Mouse (Mus musculus): Measurements from ENCODE around the gene S100b. TPM values are rescaled to one million over a fixed set of nuclear protein-coding genes. Genes with fewer than 3 reads are reported as not detected.

S100b gene
- polyA plus RNA-seq, 1 experiment from 2014 or later = not detected

GRCm38 (mm10) chr10:76239401-76239800, 14.3 kb upstream of the S100b start:
- Histone ChIP-seq H3K36me3 (no peaks in the 10 kb centered on the region), H3K9me3 (replicated peaks) (no peaks in the 10 kb centered on the region), H3K27me3 (no peaks in the 10 kb centered on the region), H3K9ac (no peak overlapping the region), H3K27ac (no peak overlapping the region), H3K4me3 (replicated peaks) (no peak overlapping the region), H3K4me2 (no peak overlapping the region), H3K4me1 (replicated peaks) (peaks cover 13% of the 10 kb centered on the region)
- ATAC-seq (ENCODE audit: low read depth) (no peak), DNase-seq (no peak)
- whole genome bisulfite sequencing (ENCODE audit: insufficient replicate concordance) = 60% methylated on average over 4 of the region's 4 CpGs

- ATAC-seq (ENCODE audit: low read depth) (no peak), DNase-seq (no peak)
- no peak overlapping the region for H3K4me3 ChIP-seq (replicated peaks)
- H3K4me2 ChIP-seq = no peak overlapping the region
- H3K27me3 ChIP-seq = no peaks in the 10 kb centered on the region
- H3K9ac ChIP-seq = no peak overlapping the region
- H3K9me3 ChIP-seq (replicated peaks) = no peaks in the 10 kb centered on the region
- H3K36me3 ChIP-seq = no peaks in the 10 kb centered on the region
- H3K27ac ChIP-seq = no peak overlapping the region
- no peaks in the 10 kb centered on the region for H3K4me1 ChIP-seq (replicated peaks)
- WGBS (ENCODE audit: insufficient replicate concordance) = 60% methylated on average over 2 of the region's 2 CpGs
Measured at GRCm38 (mm10) chr10:76245106-76245505, 8.5 kb upstream of the S100b start.

GRCm38 (mm10) chr10:76246601-76247000, 7.1 kb upstream of the S100b start:
- Histone ChIP-seq H3K4me2 (no peak overlapping the region), H3K4me3 (replicated peaks) (no peak overlapping the region), H3K27me3 (no peaks in the 10 kb centered on the region), H3K27ac (no peak overlapping the region), H3K36me3 (no peaks in the 10 kb centered on the region), H3K4me1 (replicated peaks) (no peaks in the 10 kb centered on the region), H3K9me3 (replicated peaks) (no peaks in the 10 kb centered on the region), H3K9ac (no peak overlapping the region)
- DNase-seq (no peak), ATAC-seq (ENCODE audit: low read depth) (no peak)
- 57% methylated on average over 4 of the region's 4 CpGs for WGBS (ENCODE audit: insufficient replicate concordance)

- WGBS (ENCODE audit: insufficient replicate concordance) = 61% methylated on average over 21 of the region's 21 CpGs
Measured at GRCm38 (mm10) chr10:76247960-76248646, 5.5 kb upstream of the S100b start.

GRCm38 (mm10) chr10:76248647-76248968, 5.0 kb upstream of the S100b start:
- Histone ChIP-seq H3K9ac (no peak overlapping the region), H3K4me2 (no peak overlapping the region), H3K4me1 (replicated peaks) (no peaks in the 10 kb centered on the region), H3K4me3 (replicated peaks) (no peak overlapping the region), H3K27ac (no peak overlapping the region), H3K9me3 (replicated peaks) (no peaks in the 10 kb centered on the region), H3K36me3 (no peaks in the 10 kb centered on the region), H3K27me3 (no peaks in the 10 kb centered on the region)
- DNase-seq (no peak), ATAC-seq (ENCODE audit: low read depth) (no peak)
- WGBS (ENCODE audit: insufficient replicate concordance) = 80% methylated on average over 5 of the region's 5 CpGs

More at GRCm38 (mm10) chr10:76247960-76248646, 5.5 kb upstream of the S100b start:
- H3K27me3 ChIP-seq = no peaks in the 10 kb centered on the region
- H3K4me3 ChIP-seq (replicated peaks) = no peak overlapping the region
- no peaks in the 10 kb centered on the region for H3K9me3 ChIP-seq (replicated peaks)
- H3K4me1 ChIP-seq (replicated peaks) = no peaks in the 10 kb centered on the region
- no peaks in the 10 kb centered on the region for H3K36me3 ChIP-seq
- ATAC-seq (ENCODE audit: low read depth) (no peak), DNase-seq (no peak)
- no peak overlapping the region for H3K27ac ChIP-seq
- H3K9ac ChIP-seq = no peak overlapping the region
- H3K4me2 ChIP-seq = no peak overlapping the region

GRCm38 (mm10) chr10:76250870-76251269, 2.8 kb upstream of the S100b start:
- Histone ChIP-seq H3K27ac (no peak overlapping the region), H3K27me3 (no peaks in the 10 kb centered on the region), H3K4me2 (no peak overlapping the region), H3K4me1 (replicated peaks) (no peaks in the 10 kb centered on the region), H3K36me3 (no peaks in the 10 kb centered on the region), H3K4me3 (replicated peaks) (no peak overlapping the region), H3K9ac (no peak overlapping the region), H3K9me3 (replicated peaks) (no peaks in the 10 kb centered on the region)
- DNase-seq = no peak
- no peak for ATAC-seq (ENCODE audit: low read depth)
- WGBS (ENCODE audit: insufficient replicate concordance) = 70% methylated on average over 7 of the region's 7 CpGs

- Histone ChIP-seq H3K9me3 (replicated peaks) (no peaks in the 10 kb centered on the region), H3K36me3 (no peaks in the 10 kb centered on the region), H3K27me3 (no peaks in the 10 kb centered on the region), H3K4me3 (replicated peaks) (no peak overlapping the region), H3K27ac (no peak overlapping the region), H3K4me2 (no peak overlapping the region), H3K9ac (no peak overlapping the region), H3K4me1 (replicated peaks) (no peaks in the 10 kb centered on the region)
- WGBS (ENCODE audit: insufficient replicate concordance) = 83% methylated on average over 1 of the region's 1 CpGs
- ATAC-seq (ENCODE audit: low read depth) (no peak), DNase-seq (no peak)
Measured at GRCm38 (mm10) chr10:76253079-76253478, 574 bp upstream of the S100b start.

GRCm38 (mm10) chr10:76255617-76256016, 2.0 kb downstream of the S100b start:
- 67% methylated on average over 6 of the region's 6 CpGs for WGBS (ENCODE audit: insufficient replicate concordance)

GRCm38 (mm10) chr10:76257231-76257630, 3.6 kb downstream of the S100b start:
- Histone ChIP-seq H3K9ac (no peak overlapping the region), H3K27ac (no peak overlapping the region), H3K9me3 (replicated peaks) (no peaks in the 10 kb centered on the region), H3K36me3 (no peaks in the 10 kb centered on the region), H3K4me2 (no peak overlapping the region), H3K4me1 (replicated peaks) (no peaks in the 10 kb centered on the region; the same call in 1 of the 2 replicates), H3K4me3 (replicated peaks) (no peak overlapping the region), H3K27me3 (no peaks in the 10 kb centered on the region)
- ATAC-seq (ENCODE audit: low read depth) (no peak), DNase-seq (no peak)
- 74% methylated on average over 7 of the region's 7 CpGs for WGBS (ENCODE audit: insufficient replicate concordance)

More at GRCm38 (mm10) chr10:76255617-76256016, 2.0 kb downstream of the S100b start:
- Histone ChIP-seq H3K27ac (no peak overlapping the region), H3K4me1 (replicated peaks) (no peaks in the 10 kb centered on the region; the same call in 1 of the 2 replicates), H3K9ac (no peak overlapping the region), H3K4me2 (no peak overlapping the region), H3K9me3 (replicated peaks) (no peaks in the 10 kb centered on the region), H3K27me3 (no peaks in the 10 kb centered on the region), H3K36me3 (no peaks in the 10 kb centered on the region), H3K4me3 (replicated peaks) (no peak overlapping the region)
- ATAC-seq (ENCODE audit: low read depth) (no peak), DNase-seq (no peak)

- no peaks in the 10 kb centered on the region; the same call in 1 of the 2 replicates for H3K4me1 ChIP-seq (replicated peaks)
- no peaks in the 10 kb centered on the region for H3K9me3 ChIP-seq (replicated peaks)
- no peak overlapping the region for H3K27ac ChIP-seq
- H3K9ac ChIP-seq = no peak overlapping the region
- no peak overlapping the region for H3K4me2 ChIP-seq
- 60% methylated on average over 12 of the region's 12 CpGs for WGBS (ENCODE audit: insufficient replicate concordance)
- DNase-seq (no peak), ATAC-seq (ENCODE audit: low read depth) (no peak)
- no peaks in the 10 kb centered on the region for H3K27me3 ChIP-seq
- H3K36me3 ChIP-seq = no peaks in the 10 kb centered on the region
- H3K4me3 ChIP-seq (replicated peaks) = no peak overlapping the region
Measured at GRCm38 (mm10) chr10:76257719-76258390, 4.2 kb downstream of the S100b start.

GRCm38 (mm10) chr10:76259566-76260232, 6.0 kb downstream of the S100b start:
- no peak for DNase-seq
- H3K4me1 ChIP-seq (replicated peaks) = no peaks in the 10 kb centered on the region; the same call in 1 of the 2 replicates
- no peak overlapping the region for H3K27ac ChIP-seq
- H3K9me3 ChIP-seq (replicated peaks) = no peaks in the 10 kb centered on the region
- H3K4me3 ChIP-seq (replicated peaks) = no peak overlapping the region
- H3K4me2 ChIP-seq = no peak overlapping the region
- no peak for ATAC-seq (ENCODE audit: low read depth)
- WGBS (ENCODE audit: insufficient replicate concordance) = 59% methylated on average over 18 of the region's 18 CpGs
- H3K9ac ChIP-seq = no peak overlapping the region
- no peaks in the 10 kb centered on the region for H3K36me3 ChIP-seq
- H3K27me3 ChIP-seq = no peaks in the 10 kb centered on the region

Data from liver, embryonic 13.5 days (tissue).